Mouse (Mus musculus): ENCODE measurements around the gene Crtac1. TPM values are rescaled to one million over a fixed set of nuclear protein-coding genes. Genes with fewer than 3 reads are reported as not detected.

Gene Crtac1
- total and polyA plus RNA-seq, 3 experiments, result 0.15 TPM; not detected in 2

- Histone ChIP-seq H3K27ac (ENCODE audit: control insufficient read depth, low read depth, low read length) (no peak overlapping the region), H3K79me2 (ENCODE audit: control insufficient read depth, insufficient read depth, low read length, poor library complexity) (no peaks in the 10 kb centered on the region), H3K4me3 (ENCODE audit: control insufficient read depth in 1 of 2, insufficient read depth in 1 of 2, low read depth in 2 of 2, low read length in 2 of 2) (no peak overlapping the region), H3K4me1 (ENCODE audit: control insufficient read depth in 1 of 2, insufficient read depth in 2 of 2, low read length in 2 of 2) (no peaks in the 10 kb centered on the region), H3K27me3 (ENCODE audit: control insufficient read depth in 1 of 2, insufficient read depth in 2 of 2, low read length in 2 of 2) (no peaks in the 10 kb centered on the region), H3K9me3 (replicated peaks; ENCODE audit: insufficient read depth, low read length) (no peaks in the 10 kb centered on the region), H3K36me3 (ENCODE audit: control insufficient read depth in 1 of 2, insufficient read depth in 2 of 2, low read length in 2 of 2) (no peaks in the 10 kb centered on the region), H3K9ac (ENCODE audit: control insufficient read depth, low read depth, low read length, poor library complexity, severe bottlenecking) (no peak overlapping the region)
- DNase-seq (ENCODE audit: low read depth, low spot score), result no peak
- TF ChIP-seq RCOR1 (IDR thresholded peaks at IDR 0.05; ENCODE audit: low read depth, low read length), result no peak
- no peak for TF ChIP-seq EP300 (IDR thresholded peaks at IDR 0.05; ENCODE audit: low read depth in 1 of 2, low read length in 2 of 2)
- TF ChIP-seq POLR2AphosphoS2 (IDR thresholded peaks at IDR 0.05; ENCODE audit: low read length), result no peak
- no peak for TF ChIP-seq GATA1 (IDR thresholded peaks at IDR 0.05; ENCODE audit: low read depth, low read length)
- TF ChIP-seq CHD2 (IDR thresholded peaks at IDR 0.05; ENCODE audit: low read length), result no peak
- no peak for TF ChIP-seq TBP (IDR thresholded peaks at IDR 0.05; ENCODE audit: low read depth, low read length)
- no peak for TF ChIP-seq MXI1 (IDR thresholded peaks at IDR 0.05; ENCODE audit: low read depth, low read length)
- no peak for TF ChIP-seq CTCF (IDR thresholded peaks at IDR 0.05 in 2 of 3, conservative IDR thresholded peaks at IDR 0.05 in 1 of 3; ENCODE audit: control insufficient read depth in 1 of 3, insufficient read depth in 1 of 3, low read depth in 2 of 3, low read length in 3 of 3, poor library complexity in 1 of 3, severe bottlenecking in 1 of 3)
- no peak for TF ChIP-seq USF1 (IDR thresholded peaks at IDR 0.05; ENCODE audit: low read depth, low read length)
- TF ChIP-seq HCFC1 (IDR thresholded peaks at IDR 0.05; ENCODE audit: low read depth, low read length), result no peak
- TF ChIP-seq ZMIZ1 (IDR thresholded peaks at IDR 0.05; ENCODE audit: low read depth, low read length), result no peak
- TF ChIP-seq MYB (IDR thresholded peaks at IDR 0.05; ENCODE audit: low read depth, low read length), result no peak
- TF ChIP-seq USF2 (IDR thresholded peaks at IDR 0.05; ENCODE audit: borderline replicate concordance in 1 of 2, insufficient read depth in 1 of 2, low read depth in 1 of 2, low read length in 2 of 2), result no peak
- TF ChIP-seq NELFE (IDR thresholded peaks at IDR 0.05; ENCODE audit: low read depth, low read length), result no peak
These were observed 21.7 kb downstream of the Crtac1 start for GRCm38 (mm10) chr19:42409856-42410255.

DNA sequence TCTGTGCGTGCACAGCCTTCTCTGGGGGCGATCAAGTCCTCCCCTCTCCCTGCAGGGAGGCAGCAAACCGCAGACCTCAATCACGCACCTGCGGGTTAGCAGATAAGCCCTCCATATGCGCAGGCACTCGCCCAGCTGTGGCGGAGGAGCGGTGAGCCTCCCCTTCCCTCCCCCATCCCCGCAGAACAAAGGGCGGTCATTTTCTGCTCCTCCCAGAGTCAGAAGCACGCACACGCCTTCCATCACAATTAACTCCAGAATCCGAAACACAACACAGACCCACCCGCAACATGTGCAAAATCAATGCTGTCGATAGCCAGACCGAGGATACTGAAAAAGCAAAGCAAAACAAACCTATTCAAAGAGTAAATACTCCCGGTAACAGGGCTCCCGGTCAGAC, 22.4 kb downstream of the Crtac1 start:
- Histone ChIP-seq H3K27ac (ENCODE audit: control insufficient read depth, low read depth, low read length) (no peak overlapping the region), H3K36me3 (ENCODE audit: control insufficient read depth in 1 of 2, insufficient read depth in 2 of 2, low read length in 2 of 2) (no peaks in the 10 kb centered on the region), H3K4me3 (ENCODE audit: control insufficient read depth in 1 of 2, insufficient read depth in 1 of 2, low read depth in 2 of 2, low read length in 2 of 2) (no peak overlapping the region), H3K4me1 (ENCODE audit: control insufficient read depth in 1 of 2, insufficient read depth in 2 of 2, low read length in 2 of 2) (no peaks in the 10 kb centered on the region), H3K9me3 (replicated peaks; ENCODE audit: insufficient read depth, low read length) (no peaks in the 10 kb centered on the region), H3K79me2 (ENCODE audit: control insufficient read depth, insufficient read depth, low read length, poor library complexity) (no peaks in the 10 kb centered on the region), H3K27me3 (ENCODE audit: control insufficient read depth in 1 of 2, insufficient read depth in 2 of 2, low read length in 2 of 2) (no peaks in the 10 kb centered on the region), H3K9ac (ENCODE audit: control insufficient read depth, low read depth, low read length, poor library complexity, severe bottlenecking) (no peak overlapping the region)
- DNase-seq (ENCODE audit: low read depth, low spot score), result no peak
- no peak for TF ChIP-seq POLR2AphosphoS2 (IDR thresholded peaks at IDR 0.05; ENCODE audit: low read length)
- no peak for TF ChIP-seq MYB (IDR thresholded peaks at IDR 0.05; ENCODE audit: low read depth, low read length)
- TF ChIP-seq ZKSCAN1 (IDR thresholded peaks at IDR 0.05; ENCODE audit: low read depth, low read length), result no peak
- no peak for TF ChIP-seq RAD21 (IDR thresholded peaks at IDR 0.05; ENCODE audit: low read depth, low read length)
- TF ChIP-seq USF1 (IDR thresholded peaks at IDR 0.05; ENCODE audit: low read depth, low read length), result no peak
- TF ChIP-seq MXI1 (IDR thresholded peaks at IDR 0.05; ENCODE audit: low read depth, low read length), result no peak
- no peak for TF ChIP-seq KAT2A (conservative IDR thresholded peaks at IDR 0.05; ENCODE audit: low read depth, low read length)
- TF ChIP-seq ZMIZ1 (IDR thresholded peaks at IDR 0.05; ENCODE audit: low read depth, low read length), result no peak
- no peak for TF ChIP-seq TBP (IDR thresholded peaks at IDR 0.05; ENCODE audit: low read depth, low read length)
- TF ChIP-seq NRF1 (IDR thresholded peaks at IDR 0.05; ENCODE audit: insufficient read depth, low read depth, low read length, poor library complexity, severe bottlenecking), result no peak
- no peak for TF ChIP-seq ZNF384 (IDR thresholded peaks at IDR 0.05; ENCODE audit: low read depth, low read length)
- TF ChIP-seq SIN3A (IDR thresholded peaks at IDR 0.05; ENCODE audit: low read length), result no peak
- TF ChIP-seq UBTF (IDR thresholded peaks at IDR 0.05; ENCODE audit: borderline replicate concordance, insufficient read depth, low read depth, low read length), result no peak
- TF ChIP-seq E2F4 (IDR thresholded peaks at IDR 0.05; ENCODE audit: borderline replicate concordance, low read depth, low read length), result no peak
- TF ChIP-seq TAL1 (IDR thresholded peaks at IDR 0.05; ENCODE audit: low read length), result no peak
- no peak for TF ChIP-seq SMC3 (IDR thresholded peaks at IDR 0.05; ENCODE audit: low read depth, low read length)
- no peak for TF ChIP-seq POLR2A (IDR thresholded peaks at IDR 0.05; ENCODE audit: control insufficient read depth in 1 of 2, insufficient read depth in 1 of 2, low read depth in 1 of 2, low read length in 2 of 2, poor library complexity in 1 of 2)
- no peak for TF ChIP-seq USF2 (IDR thresholded peaks at IDR 0.05; ENCODE audit: borderline replicate concordance in 1 of 2, insufficient read depth in 1 of 2, low read depth in 1 of 2, low read length in 2 of 2)
- TF ChIP-seq ELF1 (IDR thresholded peaks at IDR 0.05; ENCODE audit: low read depth, low read length), result no peak

Measured in MEL (cell line).